Mouse (Mus musculus) neural tube, embryonic 13.5 days (tissue): ENCODE data around the gene Bloc1s4. TPM values are rescaled to one million over a fixed set of nuclear protein-coding genes. Genes with fewer than 3 reads are reported as not detected.
A peak's percentile ranks its signal among the peaks of the same experiment; 100 is the strongest.
"Not testable (repeated sequence)": the region's sequence is repeated elsewhere in the genome, so short reads cannot be mapped to it uniquely, and the experiment has no call there.

Source experiments
- ATAC-seq: fragments of 200-750 bp; cut with Nextera tagmentation; 2 replicates; pipeline ENCODE4 v1.8.0; 2017; ENCODE audit warnings: low read depth, mild to moderate bottlenecking, moderate TSS enrichment, moderate library complexity
- H3K27ac ChIP-seq: fragments of 300-500 bp; sonication (generic); replicated peaks from 2 replicates; pipeline ENCODE4 v1.5.1; 2015; ENCODE audit warnings: moderate library complexity, mild to moderate bottlenecking, inconsistent platforms
- H3K27me3 ChIP-seq: fragments of 300-500 bp; sonication (generic); 2 replicates; pipeline ENCODE4 v1.6.1; 2015; ENCODE audit warnings: mild to moderate bottlenecking, inconsistent platforms
- H3K36me3 ChIP-seq: fragments of 300-500 bp; sonication (generic); 2 replicates; pipeline ENCODE4 v1.6.1; 2015; ENCODE audit warnings: mild to moderate bottlenecking, inconsistent platforms
- H3K4me1 ChIP-seq: fragments of 300-500 bp; sonication (generic); replicated peaks from 2 replicates; pipeline ENCODE4 v1.6.1; 2015; ENCODE audit warnings: inconsistent platforms
- H3K4me2 ChIP-seq: fragments of 300-500 bp; sonication (generic); 2 replicates; pipeline ENCODE4 v1.6.1; 2015; ENCODE audit warnings: inconsistent platforms, mild to moderate bottlenecking, moderate library complexity
- H3K4me3 ChIP-seq: fragments of 300-500 bp; sonication (generic); 2 replicates; pipeline ENCODE4 v1.5.1; 2015; ENCODE audit warnings: mild to moderate bottlenecking, inconsistent platforms
- H3K9ac ChIP-seq: fragments of 300-500 bp; sonication (generic); 2 replicates; pipeline ENCODE4 v1.6.1; 2015; ENCODE audit warnings: moderate library complexity, mild to moderate bottlenecking, inconsistent platforms
- H3K9me3 ChIP-seq: fragments of 300-500 bp; sonication (generic); 2 replicates; pipeline ENCODE4 v1.6.1; 2016; ENCODE audit warnings: inconsistent platforms
- WGBS: fragments of 180-500 bp; shearing (Covaris S2); methylation state at CpG from one replicate; pipeline ENCODE4 v1.1.7; 2015; 5-methylcytosine and 5-hydroxymethylcytosine counted together
- polyA plus RNA-seq: library from polyadenylated mRNA; unstranded; fragments of >200 nt; fragmentation: Nextera tagmentation; extraction: Ambion mirVana; gene quantifications from 2 replicates; pipeline ENCODE4 v1.2.1, GENCODE M21; 2015

Bloc1s4 gene
- 26.8 and 29.8 TPM in 2 replicates for polyA plus RNA-seq

DNA sequence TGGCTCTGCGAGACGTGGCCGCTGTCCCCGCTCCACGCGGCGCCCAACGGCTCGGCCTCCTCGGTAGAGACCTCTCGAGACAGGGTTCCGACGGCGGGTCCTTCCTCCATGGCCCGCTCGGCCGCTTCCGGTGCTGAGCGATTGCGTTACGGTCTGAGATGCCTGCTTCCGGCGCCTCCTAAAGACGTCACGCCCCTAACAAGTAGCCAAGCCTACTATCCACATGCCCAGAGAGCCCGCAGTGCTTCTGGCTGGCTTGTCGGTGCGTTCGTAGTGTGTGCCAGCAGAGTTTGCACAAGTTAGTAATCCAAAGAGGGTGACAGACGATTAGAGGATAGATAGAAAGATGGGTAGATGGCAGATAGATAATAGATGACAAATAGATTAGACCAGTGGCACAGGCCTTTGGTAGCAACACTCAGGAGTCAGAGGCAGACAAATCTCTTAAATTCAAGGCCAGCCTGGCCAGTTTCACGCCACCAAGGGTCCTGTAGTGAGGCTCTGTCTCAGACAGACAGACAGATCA is at the start of gene Bloc1s4:
Bloc1s4 (minus strand) TSS at position 115 of the 526 bp plus-strand sequence.
- peak within 1 kb of the TSS; percentile 97 for H3K4me3 ChIP-seq
- H3K4me1 ChIP-seq = peaks cover 20% of the 10 kb centered on the region
- H3K27ac ChIP-seq = peak within 1 kb of the TSS; percentile 4; the same call in 1 of the 2 replicates
- H3K9ac ChIP-seq = peak within 1 kb of the TSS; percentile 91
- WGBS = 4% methylated on average over 31 of the region's 31 CpGs
- H3K27me3 ChIP-seq = peaks cover 13% of the 10 kb centered on the region
- no peaks in the 10 kb centered on the region for H3K9me3 ChIP-seq
- H3K4me2 ChIP-seq = peak within 1 kb of the TSS; percentile 100
- H3K36me3 ChIP-seq = no peaks in the 10 kb centered on the region
- ATAC-seq = peak; percentile 98

DNA sequence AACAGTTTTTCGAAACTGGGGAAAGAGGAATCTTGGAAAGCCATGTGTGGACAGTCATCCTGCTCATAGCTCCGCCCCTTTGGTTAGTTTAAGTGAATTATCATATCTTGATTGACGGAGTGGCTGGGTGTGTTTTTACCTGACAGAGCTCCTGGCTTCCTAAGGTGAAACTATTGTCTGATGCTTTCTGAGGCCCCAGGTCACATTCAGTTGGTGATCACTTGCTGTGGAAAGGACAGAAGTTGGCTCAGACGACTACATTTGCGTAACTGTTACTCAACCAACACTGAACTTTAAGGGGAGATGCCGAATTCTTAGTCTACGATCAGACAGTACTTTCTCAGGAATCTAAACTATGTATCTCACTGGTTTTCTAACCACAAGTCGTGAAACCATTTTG is 48.8 kb upstream of the Bloc1s4 start:
- no peaks in the 10 kb centered on the region for H3K9me3 ChIP-seq
- no peaks in the 10 kb centered on the region for H3K27me3 ChIP-seq
- no peak for ATAC-seq
- WGBS = 54% methylated on average over 8 of the region's 8 CpGs
- peaks cover 17% of the 10 kb centered on the region for H3K4me1 ChIP-seq
- peaks cover 17% of the 10 kb centered on the region for H3K36me3 ChIP-seq
- peak overlapping the region; percentile 69 for H3K4me2 ChIP-seq
- no peak overlapping the region for H3K27ac ChIP-seq
- peak overlapping the region; percentile 71; the same call in 1 of the 2 replicates for H3K9ac ChIP-seq
- peak overlapping the region; percentile 74 for H3K4me3 ChIP-seq

DNA sequence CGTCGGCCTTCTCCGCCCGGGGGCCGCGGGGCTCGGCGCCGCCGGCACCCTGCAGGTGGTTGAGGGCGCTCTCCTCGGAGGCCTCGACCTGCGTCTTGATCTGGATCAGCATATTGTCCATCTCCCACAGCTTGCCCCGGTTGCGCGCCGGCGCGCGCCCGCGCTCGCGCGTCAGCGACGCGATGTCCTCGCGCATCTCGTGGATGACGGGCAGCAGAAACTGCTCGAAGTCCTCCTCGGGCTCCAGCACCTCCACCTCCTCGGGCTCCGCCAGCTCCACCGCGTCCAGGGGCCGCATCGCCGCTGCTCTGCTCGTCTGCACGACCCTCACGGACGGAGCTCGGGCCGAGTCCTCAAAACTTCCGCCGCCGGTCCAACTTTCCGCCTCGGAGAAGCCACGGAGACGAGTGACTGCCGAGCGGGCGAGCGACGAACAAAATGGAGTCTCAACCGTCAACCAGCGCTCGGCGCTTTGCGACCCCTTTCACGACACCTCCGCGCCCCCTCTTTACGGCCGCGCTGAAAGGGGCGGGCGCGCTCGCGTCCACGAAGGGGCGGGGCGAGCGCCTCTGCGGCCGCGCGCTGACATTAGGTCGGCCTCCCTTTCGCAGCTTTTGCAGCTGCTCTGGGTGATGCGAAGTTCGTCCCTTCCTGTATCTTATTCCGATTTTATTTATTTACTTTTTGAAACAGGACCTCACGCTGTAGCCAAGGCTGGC is 48.0 kb upstream of the Bloc1s4 start, which contains the start of gene Mrfap1:
Mrfap1 (minus strand) TSS at position 477 of the 719 bp plus-strand sequence.
- H3K9me3 ChIP-seq, H3K27me3 ChIP-seq: not testable (repeated sequence)
- Histone ChIP-seq H3K4me3 (peak within 1 kb of the TSS; percentile 74), H3K36me3 (peaks cover 17% of the 10 kb centered on the region), H3K4me1 (peaks cover 17% of the 10 kb centered on the region), H3K9ac (peak within 1 kb of the TSS; percentile 88), H3K4me2 (peak within 1 kb of the TSS; percentile 69), H3K27ac (peak within 1 kb of the TSS; percentile 97)
- ATAC-seq = peak; percentile 83
- under 1% methylated on average over 90 of the region's 90 CpGs for WGBS

DNA sequence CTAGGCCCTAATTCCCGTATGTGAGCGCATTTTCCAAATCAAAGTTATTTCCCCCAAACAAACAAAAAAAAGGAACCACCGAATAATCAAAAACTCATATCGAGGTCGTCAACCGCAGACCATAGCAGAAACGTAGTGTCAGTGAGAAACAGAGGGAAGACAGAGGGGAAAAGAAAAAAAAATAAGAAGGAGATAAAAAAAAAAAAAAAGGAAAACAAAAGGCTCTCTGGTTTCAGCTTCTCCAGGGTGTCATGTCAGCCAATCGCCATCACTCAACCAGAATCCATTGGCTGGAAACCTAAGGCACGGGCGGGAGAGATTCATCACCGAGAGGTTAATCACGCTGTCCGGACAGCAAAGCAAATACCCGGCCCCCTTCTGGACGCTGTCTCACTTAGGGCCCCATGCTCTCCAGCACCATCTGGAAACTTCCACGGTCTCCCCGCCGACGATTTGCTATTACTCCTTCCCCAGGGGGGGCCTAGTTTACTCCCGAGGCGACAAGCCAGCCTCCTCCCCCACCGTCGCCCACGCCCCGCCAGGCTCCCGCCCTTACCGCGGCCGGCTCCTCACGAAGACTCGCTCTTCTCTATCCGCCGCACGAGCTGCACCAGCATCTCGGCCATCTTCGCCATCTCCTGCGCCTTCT is 47.3 kb upstream of the Bloc1s4 start:
- Histone ChIP-seq H3K4me1 (peaks cover 17% of the 10 kb centered on the region), H3K9ac (peak overlapping the region; percentile 88), H3K36me3 (peaks cover 17% of the 10 kb centered on the region), H3K4me2 (peak overlapping the region; percentile 69), H3K27ac (peak overlapping the region; percentile 97), H3K4me3 (peak overlapping the region; percentile 74)
- not testable (repeated sequence) for H3K9me3 ChIP-seq, H3K27me3 ChIP-seq
- peak; percentile 59 for ATAC-seq
- 9% methylated on average over 36 of the region's 37 CpGs for WGBS

DNA sequence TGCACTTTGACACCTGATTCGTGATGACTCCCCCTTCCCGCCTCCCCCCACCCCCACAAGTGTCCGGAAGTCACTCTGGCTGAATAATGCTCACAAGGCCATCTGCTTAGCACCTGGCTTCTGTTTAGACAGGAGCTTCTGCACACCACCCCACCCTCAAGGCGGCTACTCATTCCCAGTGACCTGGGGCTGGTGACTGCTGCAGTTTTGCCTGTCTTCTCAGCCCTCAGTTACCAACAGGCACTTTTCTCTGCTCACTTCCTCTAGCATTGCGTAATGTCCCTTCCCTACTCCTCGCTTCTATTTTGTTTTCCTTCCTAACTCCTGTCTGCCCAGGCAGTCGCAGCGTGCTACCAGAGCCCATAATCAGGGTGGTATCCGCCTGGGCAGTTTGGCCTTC is 43.4 kb upstream of the Bloc1s4 start:
- Histone ChIP-seq H3K4me2 (no peak overlapping the region), H3K36me3 (peaks cover 17% of the 10 kb centered on the region), H3K9ac (no peak overlapping the region), H3K27ac (no peak overlapping the region), H3K4me3 (no peak overlapping the region), H3K27me3 (no peaks in the 10 kb centered on the region), H3K9me3 (no peaks in the 10 kb centered on the region), H3K4me1 (peaks cover 12% of the 10 kb centered on the region)
- 83% methylated on average over 9 of the region's 9 CpGs for WGBS
- no peak for ATAC-seq

DNA sequence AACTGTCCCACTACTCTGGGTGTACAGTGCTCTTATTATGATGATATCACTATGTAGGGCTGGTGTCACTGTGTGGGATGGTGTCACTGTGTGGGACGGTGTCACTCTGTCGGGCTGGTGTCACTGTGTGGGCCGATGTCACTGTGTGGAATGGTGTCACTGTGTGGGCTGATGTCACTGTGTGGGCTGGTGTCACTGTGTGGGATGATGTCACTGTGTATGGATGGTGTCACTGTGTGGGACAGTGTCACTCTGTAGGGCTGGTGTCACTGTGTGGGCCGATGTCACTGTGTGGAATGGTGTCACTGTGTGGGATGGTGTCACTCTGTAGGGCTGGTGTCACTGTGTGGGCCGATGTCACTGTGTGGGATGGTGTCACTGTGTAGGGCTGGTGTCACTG is 37.6 kb upstream of the Bloc1s4 start:
- 89% methylated on average over 5 of the region's 5 CpGs for WGBS
- Histone ChIP-seq H3K4me2 (no peak overlapping the region), H3K4me3 (no peak overlapping the region), H3K36me3 (no peaks in the 10 kb centered on the region), H3K9ac (no peak overlapping the region), H3K4me1 (no peaks in the 10 kb centered on the region), H3K27me3 (no peaks in the 10 kb centered on the region), H3K9me3 (no peaks in the 10 kb centered on the region), H3K27ac (no peak overlapping the region)
- ATAC-seq = no peak

DNA sequence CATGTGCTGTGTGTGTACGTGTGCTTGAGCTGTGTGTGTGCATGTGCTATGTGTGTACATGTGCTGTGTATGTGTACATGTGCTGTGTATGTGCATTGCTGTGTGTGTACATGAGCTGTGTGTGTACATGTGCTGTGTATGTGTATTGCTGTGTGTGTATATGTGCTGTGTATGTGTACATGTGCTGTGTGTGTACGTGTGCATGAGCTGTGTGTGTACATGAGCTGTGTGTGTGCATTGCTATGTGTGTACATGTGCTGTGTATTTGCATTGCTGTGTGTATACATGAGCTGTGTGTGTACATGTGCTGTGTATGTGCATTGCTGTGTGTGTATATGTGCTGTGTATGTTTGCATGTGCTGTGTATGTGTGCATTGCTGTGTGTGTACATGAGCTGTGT is 31.1 kb upstream of the Bloc1s4 start:
- Histone ChIP-seq H3K4me3 (no peak overlapping the region), H3K9ac (no peak overlapping the region), H3K27me3 (no peaks in the 10 kb centered on the region), H3K4me1 (0 out of 2 replicates have a peak, but pooled peaks cover 5% of the 10 kb centered on the region), H3K4me2 (no peak overlapping the region), H3K9me3 (peaks cover 4% of the 10 kb centered on the region; the same call in 1 of the 2 replicates), H3K36me3 (no peaks in the 10 kb centered on the region), H3K27ac (no peak overlapping the region)
- WGBS = 93% methylated on average over 2 of the region's 2 CpGs
- no peak for ATAC-seq

DNA sequence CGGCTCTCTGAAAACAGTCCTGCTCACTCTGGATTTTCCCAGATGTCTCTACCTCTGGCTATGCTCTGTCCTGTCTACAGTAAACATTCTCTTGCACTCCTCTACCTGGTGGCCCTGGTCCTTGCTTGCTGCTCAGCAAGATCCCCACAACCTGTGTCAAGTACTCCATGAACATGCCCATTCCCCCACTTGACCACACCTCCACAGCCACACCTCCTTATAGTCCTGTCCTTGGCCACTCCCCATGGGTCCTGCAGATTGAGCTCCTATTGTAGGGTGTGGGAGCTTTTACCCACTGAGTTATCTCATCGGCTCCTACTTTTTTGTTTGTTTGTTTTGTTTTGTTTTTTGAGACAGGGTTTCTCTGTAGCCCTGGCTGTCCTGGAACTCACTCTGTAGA is 30.5 kb upstream of the Bloc1s4 start:
- H3K27ac ChIP-seq = no peak overlapping the region
- H3K9ac ChIP-seq = no peak overlapping the region
- H3K4me3 ChIP-seq = no peak overlapping the region
- 100% methylated on average over 1 of the region's 2 CpGs for WGBS
- no peak overlapping the region for H3K4me2 ChIP-seq
- peaks cover 4% of the 10 kb centered on the region; the same call in 1 of the 2 replicates for H3K9me3 ChIP-seq
- H3K36me3 ChIP-seq = no peaks in the 10 kb centered on the region
- 0 out of 2 replicates have a peak, but pooled peaks cover 5% of the 10 kb centered on the region for H3K4me1 ChIP-seq
- H3K27me3 ChIP-seq = no peaks in the 10 kb centered on the region
- no peak for ATAC-seq

DNA sequence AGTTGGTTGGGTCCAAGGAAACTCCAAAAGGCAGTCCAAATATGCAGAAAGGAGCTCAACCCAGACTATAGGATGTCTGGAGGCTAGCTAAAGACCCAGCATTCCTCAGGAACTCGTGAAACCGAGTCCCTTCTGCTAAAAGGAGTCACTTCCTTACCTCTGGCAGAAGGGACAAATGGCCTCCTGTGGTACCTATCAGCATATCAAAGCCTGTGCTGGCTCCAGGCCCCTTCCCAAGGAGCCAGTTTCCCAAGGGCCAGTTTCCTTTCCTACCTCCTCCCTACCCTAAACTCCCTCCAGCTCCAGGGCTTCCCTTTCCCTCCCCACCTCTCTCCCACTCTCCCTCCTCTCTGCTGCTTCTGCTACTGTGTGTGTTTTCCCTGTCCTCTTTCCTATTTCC is 28.7 kb upstream of the Bloc1s4 start:
- 7% methylated on average over 2 of the region's 2 CpGs for WGBS
- Histone ChIP-seq H3K9ac (no peak overlapping the region), H3K27me3 (no peaks in the 10 kb centered on the region), H3K9me3 (peaks cover 4% of the 10 kb centered on the region; the same call in 1 of the 2 replicates), H3K4me2 (no peak overlapping the region), H3K27ac (no peak overlapping the region), H3K36me3 (no peaks in the 10 kb centered on the region), H3K4me3 (no peak overlapping the region), H3K4me1 (0 out of 2 replicates have a peak, but pooled peaks cover 5% of the 10 kb centered on the region)
- ATAC-seq = no peak

DNA sequence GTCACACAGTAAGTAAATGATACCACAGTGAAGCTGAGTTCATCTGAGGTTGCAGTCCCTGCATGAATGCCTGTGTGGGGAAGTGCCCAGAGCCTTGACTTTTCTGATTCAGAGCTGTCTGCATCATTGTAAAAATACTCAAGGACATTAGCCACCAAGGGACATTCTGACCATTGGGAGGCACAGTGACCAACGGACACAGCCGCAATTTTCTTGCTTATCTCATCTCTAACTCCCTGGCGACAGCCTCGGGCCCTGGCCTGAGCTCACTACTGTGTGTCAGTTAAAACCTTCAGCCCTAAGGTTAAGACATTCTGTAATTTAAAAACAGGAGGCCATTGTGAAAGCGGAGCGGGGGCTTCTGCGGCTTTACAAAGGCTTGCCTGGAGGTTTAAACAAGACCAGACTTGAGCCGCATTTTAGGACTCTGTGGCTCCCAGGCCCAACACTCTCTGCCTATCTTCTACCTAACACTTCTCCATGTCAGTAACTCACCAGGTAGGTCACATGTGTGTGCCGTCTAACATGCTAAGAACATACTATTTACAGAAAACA is 27.6 kb upstream of the Bloc1s4 start:
- Histone ChIP-seq H3K36me3 (no peaks in the 10 kb centered on the region), H3K4me2 (no peak overlapping the region), H3K4me3 (no peak overlapping the region), H3K4me1 (0 out of 2 replicates have a peak, but pooled peaks cover 5% of the 10 kb centered on the region), H3K27me3 (no peaks in the 10 kb centered on the region), H3K9me3 (peaks cover 4% of the 10 kb centered on the region; the same call in 1 of the 2 replicates), H3K9ac (no peak overlapping the region), H3K27ac (no peak overlapping the region)
- WGBS = 46% methylated on average over 9 of the region's 9 CpGs
- ATAC-seq = no peak

DNA sequence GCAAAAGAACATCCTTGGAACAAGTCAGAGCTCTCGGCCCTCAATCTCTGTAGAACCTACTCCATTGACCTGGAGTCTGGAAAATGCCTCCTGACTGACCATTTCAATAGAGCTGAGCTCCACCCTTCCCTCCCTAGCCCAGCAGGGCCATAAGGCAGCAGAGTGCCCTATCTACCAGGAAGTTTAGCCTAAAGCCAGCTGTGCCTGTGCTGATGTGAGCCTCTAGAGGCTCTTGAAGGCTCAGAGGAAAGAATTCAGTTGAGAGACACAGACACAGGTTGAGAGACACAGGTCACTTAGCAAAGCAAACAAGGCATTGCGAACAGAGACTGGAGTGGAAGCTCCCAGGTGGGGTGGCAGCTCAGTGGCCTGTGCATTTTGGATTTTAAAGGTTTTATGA is 26.9 kb upstream of the Bloc1s4 start:
- H3K9ac ChIP-seq = no peak overlapping the region
- H3K9me3 ChIP-seq = no peaks in the 10 kb centered on the region
- H3K4me1 ChIP-seq = 0 out of 2 replicates have a peak, but pooled peaks cover 5% of the 10 kb centered on the region
- ATAC-seq = no peak
- H3K36me3 ChIP-seq = no peaks in the 10 kb centered on the region
- no peaks in the 10 kb centered on the region for H3K27me3 ChIP-seq
- no peak overlapping the region for H3K27ac ChIP-seq
- WGBS = 79% methylated on average over 2 of the region's 2 CpGs
- H3K4me3 ChIP-seq = no peak overlapping the region
- no peak overlapping the region for H3K4me2 ChIP-seq

DNA sequence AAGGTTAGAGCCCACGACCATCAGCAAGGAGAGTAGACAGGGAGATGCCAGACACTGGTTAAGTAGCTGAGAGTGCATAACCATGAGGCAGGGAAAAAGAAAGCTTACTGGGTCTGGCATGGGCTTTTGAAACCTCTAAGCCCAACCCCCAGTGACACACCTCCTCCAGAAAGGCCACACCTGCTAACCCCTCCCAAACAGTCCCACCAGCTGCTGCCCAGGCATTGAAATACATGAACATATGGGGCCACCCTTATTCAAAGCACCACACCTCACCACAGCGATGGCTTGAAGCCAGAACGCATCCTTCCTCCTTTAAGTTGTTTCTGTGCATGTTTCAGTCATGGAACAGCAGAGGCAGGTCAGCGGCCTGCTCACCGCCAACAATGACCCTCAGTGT is 24.1 kb upstream of the Bloc1s4 start:
- ATAC-seq = no peak
- WGBS = 70% methylated on average over 5 of the region's 5 CpGs
- Histone ChIP-seq H3K27me3 (no peaks in the 10 kb centered on the region), H3K36me3 (no peaks in the 10 kb centered on the region), H3K4me2 (no peak overlapping the region), H3K4me1 (peaks cover 8% of the 10 kb centered on the region), H3K27ac (no peak overlapping the region), H3K9me3 (no peaks in the 10 kb centered on the region), H3K9ac (no peak overlapping the region), H3K4me3 (no peak overlapping the region)
